Mouse (Mus musculus) kidney, adult 2 months (tissue): ENCODE measurements at regions not wholly inside any gene's neighbourhood (a gene's known extent, or its start where the extent isn't known, plus 50 kb on each side); places are given as distances from the start of the nearest gene placed in this dataset.

ENCODE experiments used
- CTCF ChIP-seq: fragments of 200-500 bp; conservative IDR thresholded peaks from 2 replicates; pipeline ENCODE4 v1.5.1; 2011; ENCODE audit warnings: low read depth, mild to moderate bottlenecking, control low read depth, low read length, moderate library complexity, mixed read lengths; ENCODE audit not compliant: insufficient read depth, insufficient read length
- POLR2A ChIP-seq: fragments of 200-500 bp; IDR thresholded peaks from one replicate; pipeline ENCODE4 v1.6.1; 2011; ENCODE audit warnings: low read depth, low read length, control low read depth

DNA sequence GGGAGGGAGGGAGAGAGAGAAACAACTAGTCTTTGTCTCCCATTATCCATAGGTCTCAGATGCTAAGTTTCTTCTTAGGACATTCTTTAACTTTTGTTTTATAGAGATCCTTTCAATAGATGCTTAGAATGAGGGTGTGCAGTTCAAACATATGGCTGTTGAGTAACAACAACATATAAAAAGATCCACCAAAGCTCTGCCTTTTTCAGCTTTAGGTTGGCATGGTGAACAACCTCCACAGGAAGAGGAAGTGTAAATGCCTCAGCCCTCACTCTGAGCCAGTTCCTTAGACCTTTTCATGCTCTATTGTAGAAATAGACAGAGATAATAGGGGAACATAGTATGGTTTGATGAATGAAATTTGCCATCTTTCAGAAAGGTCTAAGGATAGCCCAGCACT is 326.0 kb downstream of the Fam84a start:
- TF ChIP-seq CTCF (no peak), POLR2A (no peak)
